Mouse (Mus musculus): ENCODE data around the gene Pcbp3. TPM values are rescaled to one million over a fixed set of nuclear protein-coding genes. Genes with fewer than 3 reads are reported as not detected.

Pcbp3 gene
- polyA plus RNA-seq, 1 experiment: 72.3 TPM

DNA sequence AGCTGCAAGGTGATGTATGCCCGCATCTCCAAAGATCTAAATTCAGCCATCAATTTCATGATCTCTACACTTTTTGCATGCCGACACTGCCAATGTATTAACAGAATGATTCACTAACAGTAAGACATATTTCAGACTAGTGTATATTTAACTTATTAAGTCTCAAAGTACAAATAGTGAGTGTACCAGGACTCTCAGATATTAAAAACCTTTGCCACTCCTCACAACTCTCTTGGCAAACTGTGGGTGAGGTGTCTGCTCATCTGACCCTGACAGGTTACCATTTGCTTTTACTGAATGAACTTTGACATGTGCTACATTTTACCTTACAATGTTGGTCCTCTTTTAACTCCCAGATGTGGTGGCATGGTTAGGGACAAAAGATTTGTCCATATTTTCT, 70.2 kb downstream of the Pcbp3 start:
- Histone ChIP-seq H3K27me3 (ENCODE audit: control insufficient read depth, insufficient read depth, low read length) (no peaks in the 10 kb centered on the region), H3K4me3 (replicated peaks; ENCODE audit: insufficient read depth, low read depth, low read length) (no peak overlapping the region), H3K27ac (ENCODE audit: insufficient read depth, low read length) (no peak overlapping the region), H3K4me1 (ENCODE audit: control insufficient read depth, insufficient read depth, low read length) (peaks cover 7% of the 10 kb centered on the region)
- no peak for DNase-seq
- WGBS: 97% methylated on average over 2 of the region's 2 CpGs
- TF ChIP-seq POLR2A (IDR thresholded peaks at IDR 0.05; ENCODE audit: borderline replicate concordance, insufficient read depth, low read length) (no peak), CTCF (IDR thresholded peaks at IDR 0.05; ENCODE audit: borderline replicate concordance, insufficient read depth, low read depth, low read length) (no peak)

DNA sequence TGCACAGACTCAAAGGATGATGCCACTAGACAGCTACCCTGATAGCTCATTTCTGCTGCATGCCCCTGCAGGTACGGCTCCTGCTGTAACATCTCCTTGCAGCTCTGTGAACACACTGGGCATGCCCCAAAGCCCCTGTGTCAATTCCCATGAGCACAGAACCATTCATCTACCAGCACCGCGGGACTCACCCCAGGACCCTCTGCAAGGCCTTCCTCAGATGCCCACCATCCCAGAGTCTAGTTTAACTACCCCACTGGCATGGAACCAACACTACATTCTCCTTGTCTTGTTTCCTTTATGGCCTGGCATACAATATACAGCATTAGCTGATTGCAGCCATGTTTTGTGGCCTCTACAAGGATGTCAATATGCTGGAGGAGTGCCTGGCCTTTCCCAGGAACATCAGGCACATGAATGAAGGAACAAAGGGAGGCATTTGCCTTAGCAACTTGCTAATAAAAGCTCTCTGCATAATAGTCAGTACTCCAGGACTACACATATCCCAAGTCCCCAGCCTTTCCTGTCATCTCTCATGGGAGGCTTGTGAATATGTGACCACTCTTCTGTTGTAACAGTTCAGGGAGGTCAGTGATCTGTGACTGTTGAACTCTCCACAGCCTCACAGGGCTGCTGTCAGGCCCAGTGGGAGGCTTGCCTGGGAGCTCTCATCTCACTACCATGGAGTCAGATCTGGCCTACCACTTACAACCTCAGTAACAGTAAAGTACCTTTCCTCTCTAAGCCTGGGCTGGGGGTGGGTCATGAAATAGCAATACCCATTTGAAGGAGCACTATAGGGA, 78.0 kb downstream of the Pcbp3 start:
- TF ChIP-seq POLR2A (IDR thresholded peaks at IDR 0.05; ENCODE audit: borderline replicate concordance, insufficient read depth, low read length) (no peak), CTCF (IDR thresholded peaks at IDR 0.05; ENCODE audit: borderline replicate concordance, insufficient read depth, low read depth, low read length) (no peak)
- 40% methylated on average over 3 of the region's 3 CpGs for whole genome bisulfite sequencing
- peaks cover 33% of the 10 kb centered on the region for H3K4me1 ChIP-seq (ENCODE audit: control insufficient read depth, insufficient read depth, low read length)
- H3K27me3 ChIP-seq (ENCODE audit: control insufficient read depth, insufficient read depth, low read length): no peaks in the 10 kb centered on the region
- no peak overlapping the region for H3K4me3 ChIP-seq (replicated peaks; ENCODE audit: insufficient read depth, low read depth, low read length)
- no peak for DNase-seq
- peak overlapping the region; percentile 97 for H3K27ac ChIP-seq (ENCODE audit: insufficient read depth, low read length)

GRCm38 (mm10) chr10:76882644-76883441, 78.8 kb downstream of the Pcbp3 start:
- peak overlapping the region; percentile 97 for H3K27ac ChIP-seq (ENCODE audit: insufficient read depth, low read length)
- TF ChIP-seq POLR2A (IDR thresholded peaks at IDR 0.05; ENCODE audit: borderline replicate concordance, insufficient read depth, low read length) (peak; percentile 26; the same call in 1 of the 2 replicates), CTCF (IDR thresholded peaks at IDR 0.05; ENCODE audit: borderline replicate concordance, insufficient read depth, low read depth, low read length) (no peak)
- WGBS: 11% methylated on average over 17 of the region's 17 CpGs
- peaks cover 33% of the 10 kb centered on the region for H3K4me1 ChIP-seq (ENCODE audit: control insufficient read depth, insufficient read depth, low read length)
- H3K4me3 ChIP-seq (replicated peaks; ENCODE audit: insufficient read depth, low read depth, low read length): no peak overlapping the region
- DNase-seq: peak; percentile 82 to 92
- no peaks in the 10 kb centered on the region for H3K27me3 ChIP-seq (ENCODE audit: control insufficient read depth, insufficient read depth, low read length)

GRCm38 (mm10) chr10:76881900-76882299, 79.8 kb downstream of the Pcbp3 start:
- peak; percentile 76 to 81 for DNase-seq
- peak overlapping the region; percentile 49 for H3K27ac ChIP-seq (ENCODE audit: insufficient read depth, low read length)
- H3K4me1 ChIP-seq (ENCODE audit: control insufficient read depth, insufficient read depth, low read length): peaks cover 31% of the 10 kb centered on the region
- H3K4me3 ChIP-seq (replicated peaks; ENCODE audit: insufficient read depth, low read depth, low read length): no peak overlapping the region
- no peaks in the 10 kb centered on the region for H3K27me3 ChIP-seq (ENCODE audit: control insufficient read depth, insufficient read depth, low read length)
- 19% methylated on average over 5 of the region's 5 CpGs for WGBS
- no peak for TF ChIP-seq CTCF (IDR thresholded peaks at IDR 0.05; ENCODE audit: borderline replicate concordance, insufficient read depth, low read depth, low read length)
- TF ChIP-seq POLR2A (IDR thresholded peaks at IDR 0.05; ENCODE audit: borderline replicate concordance, insufficient read depth, low read length): no peak

DNA sequence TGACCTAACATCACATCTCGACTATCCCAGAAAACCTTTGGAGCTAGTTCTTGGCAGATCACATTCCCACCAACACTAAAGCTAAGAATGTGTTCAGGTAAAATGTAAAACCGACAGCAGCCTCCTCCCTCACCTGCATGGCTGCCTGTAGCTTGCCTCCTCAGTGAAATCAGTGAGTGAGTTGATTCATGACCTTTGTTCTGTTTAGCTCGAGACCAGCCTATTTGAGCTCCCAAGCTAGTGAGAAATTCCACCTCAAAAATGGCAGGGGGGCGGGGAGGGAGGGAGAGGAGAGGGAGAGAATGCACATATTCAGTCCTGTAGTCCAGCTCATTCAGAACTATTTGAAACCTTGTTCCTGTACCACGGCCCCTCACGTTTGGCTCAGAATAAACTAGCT, 86.4 kb downstream of the Pcbp3 start:
- Histone ChIP-seq H3K27me3 (ENCODE audit: control insufficient read depth, insufficient read depth, low read length) (no peaks in the 10 kb centered on the region), H3K27ac (ENCODE audit: insufficient read depth, low read length) (no peak overlapping the region), H3K4me3 (replicated peaks; ENCODE audit: insufficient read depth, low read depth, low read length) (no peak overlapping the region), H3K4me1 (ENCODE audit: control insufficient read depth, insufficient read depth, low read length) (peaks cover 39% of the 10 kb centered on the region)
- 87% methylated on average over 6 of the region's 6 CpGs for WGBS
- TF ChIP-seq CTCF (IDR thresholded peaks at IDR 0.05; ENCODE audit: borderline replicate concordance, insufficient read depth, low read depth, low read length) (no peak), POLR2A (IDR thresholded peaks at IDR 0.05; ENCODE audit: borderline replicate concordance, insufficient read depth, low read length) (no peak)
- no peak for DNase-seq

DNA sequence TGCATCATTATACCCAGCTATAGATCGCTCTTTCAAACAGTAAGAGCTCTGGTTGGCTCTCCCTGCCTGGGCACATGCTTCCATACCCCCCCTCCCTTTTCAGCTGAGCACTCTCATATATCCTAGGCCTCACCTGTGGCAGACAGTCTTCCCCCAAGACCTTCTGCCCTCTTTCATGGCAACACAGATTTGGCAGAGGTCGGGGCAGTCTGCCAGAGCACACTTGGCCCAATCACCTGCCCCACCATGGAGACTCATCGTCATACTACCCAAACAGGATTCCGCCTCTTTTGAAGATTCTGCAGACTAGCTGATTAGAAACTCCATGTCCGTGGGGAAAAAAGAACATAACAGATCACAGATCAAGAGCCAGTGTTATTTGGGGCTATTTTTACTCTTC, 86.8 kb downstream of the Pcbp3 start:
- Histone ChIP-seq H3K4me1 (ENCODE audit: control insufficient read depth, insufficient read depth, low read length) (peaks cover 39% of the 10 kb centered on the region), H3K27me3 (ENCODE audit: control insufficient read depth, insufficient read depth, low read length) (no peaks in the 10 kb centered on the region), H3K27ac (ENCODE audit: insufficient read depth, low read length) (peak overlapping the region; percentile 97), H3K4me3 (replicated peaks; ENCODE audit: insufficient read depth, low read depth, low read length) (no peak overlapping the region)
- 62% methylated on average over 5 of the region's 5 CpGs for whole genome bisulfite sequencing
- TF ChIP-seq POLR2A (IDR thresholded peaks at IDR 0.05; ENCODE audit: borderline replicate concordance, insufficient read depth, low read length) (no peak), CTCF (IDR thresholded peaks at IDR 0.05; ENCODE audit: borderline replicate concordance, insufficient read depth, low read depth, low read length) (no peak)
- DNase-seq: peak in 1 of 2 experiments; percentile 36

- TF ChIP-seq CTCF (IDR thresholded peaks at IDR 0.05; ENCODE audit: borderline replicate concordance, insufficient read depth, low read depth, low read length): no peak
- TF ChIP-seq POLR2A (IDR thresholded peaks at IDR 0.05; ENCODE audit: borderline replicate concordance, insufficient read depth, low read length): no peak
- peak overlapping the region; percentile 97 for H3K27ac ChIP-seq (ENCODE audit: insufficient read depth, low read length)
- 74% methylated on average over 1 of the region's 1 CpGs for WGBS
- no peaks in the 10 kb centered on the region for H3K27me3 ChIP-seq (ENCODE audit: control insufficient read depth, insufficient read depth, low read length)
- peaks cover 37% of the 10 kb centered on the region for H3K4me1 ChIP-seq (ENCODE audit: control insufficient read depth, insufficient read depth, low read length)
- DNase-seq: peak in 1 of 2 experiments; percentile 70
- no peak overlapping the region for H3K4me3 ChIP-seq (replicated peaks; ENCODE audit: insufficient read depth, low read depth, low read length)
Observed at GRCm38 (mm10) chr10:76874398-76874797, 87.3 kb downstream of the Pcbp3 start.
